Mouse (Mus musculus): ENCODE data around the gene Nln. TPM values are rescaled to one million over a fixed set of nuclear protein-coding genes. Genes with fewer than 3 reads are reported as not detected.

Nln gene
- total RNA-seq (2012; rRNA removed) (38.5 and 47.3 TPM in 2 replicates), total RNA-seq (2014; rRNA removed) (70.5 and 76.5 TPM in 2 replicates), polyA plus RNA-seq (2012; ENCODE audit: insufficient read length, low read depth) (51.2 and 55.2 TPM in 2 replicates)

GRCm38 (mm10) chr13:104109288-104109815 lies at the start of gene Nln, which contains the start of gene Sgtb:
Gene Nln (minus strand): TSS chr13:104109614.
Gene Sgtb (plus strand): TSS chr13:104109741.
- Histone ChIP-seq H3K9ac (ENCODE audit: insufficient read depth, low read depth) (peak within 1 kb of the TSS; percentile 83), H3K4me2 (ENCODE audit: insufficient read depth, low read depth, poor library complexity, severe bottlenecking) (peak within 1 kb of the TSS; percentile 100), H3K9me3 (replicated peaks; ENCODE audit: low read length) (peaks cover 5% of the 10 kb centered on the region), H3K79me2 (replicated peaks; ENCODE audit: control insufficient read depth, extremely low read depth, insufficient read depth, poor library complexity, severe bottlenecking) (peaks cover 18% of the 10 kb centered on the region), H3K4me1 (ENCODE audit: control insufficient read depth in 1 of 2, insufficient read depth in 2 of 2) (peaks cover 0 to 17% of the 10 kb centered on the region in 2 experiments; a peak in 2 of 4 replicates), H3K36me3 (replicated peaks in 1 of 2; ENCODE audit: control insufficient read depth in 1 of 2, insufficient read depth in 1 of 2, low read length in 1 of 2) (peaks cover 0 to 32% of the 10 kb centered on the region in 2 experiments), H3K4me3 (replicated peaks in 1 of 3; ENCODE audit: low read depth in 2 of 3, low read length in 2 of 3, poor library complexity in 1 of 3) (peak within 1 kb of the TSS; percentile 69 to 99 (median 87)), H3K27ac (ENCODE audit: insufficient read depth, low read depth) (peak within 1 kb of the TSS; percentile 68), H3K27me3 (replicated peaks) (no peaks in the 10 kb centered on the region)
- in situ Hi-C loops (cut with MboI; ENCODE audit: low pct_ligation_motif_present, low pct_unique_long_range_greater_than_20kb, low sequenced_read_pairs) = no loop called here
- dilution Hi-C loops (cut with MboI; ENCODE audit: extremely low pct_ligation_motif_present, extremely low pct_unique_long_range_greater_than_20kb, low sequenced_read_pairs) = no loop called here
- no peak for TF ChIP-seq CHD2 (IDR thresholded peaks at IDR 0.05; ENCODE audit: low read length)
- TF ChIP-seq MEF2A (IDR thresholded peaks at IDR 0.05; ENCODE audit: borderline replicate concordance, low read depth, low read length) = no peak
- no peak for TF ChIP-seq KAT2A (IDR thresholded peaks at IDR 0.05; ENCODE audit: insufficient replicate concordance, low read length)
- peak; percentile 72 for TF ChIP-seq USF1 (IDR thresholded peaks at IDR 0.05; ENCODE audit: low read depth, low read length)
- peak; percentile 75; the same call in 1 of the 2 replicates for TF ChIP-seq MYC (IDR thresholded peaks at IDR 0.05; ENCODE audit: low read depth, low read length)
- TF ChIP-seq BHLHE40 (IDR thresholded peaks at IDR 0.05; ENCODE audit: low read depth, low read length) = peak; percentile 86
- TF ChIP-seq NELFE (IDR thresholded peaks at IDR 0.05; ENCODE audit: low read depth, low read length) = peak; percentile 80
- TF ChIP-seq JUN (IDR thresholded peaks at IDR 0.05; ENCODE audit: insufficient read depth, low read depth, low read length) = no peak
- TF ChIP-seq MAX (IDR thresholded peaks at IDR 0.05; ENCODE audit: low read length) = peak; percentile 93
- 0 out of 2 replicates have a peak, but pooled peaks have one; percentile 4 for TF ChIP-seq ZKSCAN1 (IDR thresholded peaks at IDR 0.05; ENCODE audit: borderline replicate concordance, low read depth, low read length)
- TF ChIP-seq SMC3 (IDR thresholded peaks at IDR 0.05; ENCODE audit: low read depth, low read length) = no peak
- TF ChIP-seq TCF12 (IDR thresholded peaks at IDR 0.05; ENCODE audit: low read depth, low read length) = peak; percentile 50
- no peak for TF ChIP-seq USF2 (conservative IDR thresholded peaks at IDR 0.05; ENCODE audit: low read depth, low read length)
- no peak for TF ChIP-seq CHD1 (IDR thresholded peaks at IDR 0.05; ENCODE audit: low read depth, low read length)
- TF ChIP-seq POLR2A (IDR thresholded peaks at IDR 0.05; ENCODE audit: low read depth, low read length) = peak; percentile 77
- TF ChIP-seq ZNF384 (IDR thresholded peaks at IDR 0.05; ENCODE audit: low read depth, low read length) = no peak
- TF ChIP-seq HCFC1 (IDR thresholded peaks at IDR 0.05; ENCODE audit: low read depth, low read length) = no peak
- peak; percentile 79 for TF ChIP-seq ELF1 (IDR thresholded peaks at IDR 0.05; ENCODE audit: low read depth, low read length)
- peak; percentile 98 for TF ChIP-seq MXI1 (IDR thresholded peaks at IDR 0.05; ENCODE audit: low read depth, low read length)
- no peak for TF ChIP-seq RCOR1 (conservative IDR thresholded peaks at IDR 0.05; ENCODE audit: low read depth, low read length)
- peak; percentile 92 for TF ChIP-seq SIN3A (IDR thresholded peaks at IDR 0.05; ENCODE audit: low read length)
- TF ChIP-seq TBP (conservative IDR thresholded peaks at IDR 0.05; ENCODE audit: low read depth, low read length) = 0 out of 2 replicates have a peak, but pooled peaks have one; percentile 33
- peak; percentile 73; the same call in 1 of the 2 replicates for TF ChIP-seq ZMIZ1 (IDR thresholded peaks at IDR 0.05; ENCODE audit: low read depth, low read length)
- no peak for TF ChIP-seq EP300 (IDR thresholded peaks at IDR 0.05; ENCODE audit: low read length)
- TF ChIP-seq UBTF (IDR thresholded peaks at IDR 0.05; ENCODE audit: low read depth, low read length) = peak; percentile 79
- peak; percentile 39; the same call in 1 of the 2 replicates for TF ChIP-seq IRF4 (IDR thresholded peaks at IDR 0.05; ENCODE audit: low read depth, low read length)
- no peak for TF ChIP-seq RAD21 (IDR thresholded peaks at IDR 0.05; ENCODE audit: low read depth, low read length)
- peak; percentile 82 for DNase-seq (ENCODE audit: extremely low read depth)

Measured in CH12.LX (cell line).